Mouse (Mus musculus) WW6 (cell line): ENCODE data around the gene Fam53a.

ENCODE experiments used
- DNase-seq: peaks from one replicate; pipeline ENCODE4 v3.0.0-alpha.2; 2013; ENCODE audit warnings: low read depth, low spot score

Gene Fam53a

DNA sequence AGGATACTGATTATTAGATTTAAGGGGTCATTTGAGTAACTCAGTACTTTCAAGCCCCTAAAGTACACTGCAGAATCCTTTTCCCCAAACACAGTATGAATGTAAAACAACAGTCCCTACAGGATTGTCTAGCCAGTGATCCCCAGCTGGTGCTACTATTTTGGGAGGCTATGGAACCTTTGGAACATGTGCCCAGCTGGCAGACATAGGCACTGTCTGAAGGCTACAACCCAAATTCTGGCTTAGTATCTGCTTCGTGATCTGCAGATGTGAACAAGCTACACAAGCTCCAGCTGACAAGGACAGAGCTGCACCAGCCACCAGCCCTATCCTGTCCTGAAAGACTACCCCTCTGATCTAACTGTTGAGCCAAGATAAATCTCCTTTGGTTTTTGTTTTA is 3.1 kb upstream of the Fam53a start:
- no peak for DNase-seq

DNA sequence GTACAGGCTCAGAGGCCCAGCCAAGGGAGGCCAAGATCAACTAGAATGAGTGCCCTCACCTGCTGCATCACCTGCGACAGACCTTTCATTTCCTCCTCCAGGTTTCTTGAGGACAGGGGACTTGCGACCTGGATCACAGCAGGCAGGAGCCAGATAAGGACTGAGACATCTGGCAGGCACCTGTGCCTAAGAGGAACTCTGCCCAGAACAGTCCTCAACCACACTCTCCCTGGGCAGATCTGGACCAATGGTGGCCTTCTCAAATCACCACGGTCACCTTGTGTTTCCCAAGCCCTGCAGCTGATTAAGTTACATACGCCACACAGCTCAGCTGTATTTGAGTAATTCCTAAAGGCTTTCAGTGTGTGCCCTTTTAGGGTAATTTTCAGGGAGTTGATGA is 1.2 kb upstream of the Fam53a start:
- DNase-seq: no peak

DNA sequence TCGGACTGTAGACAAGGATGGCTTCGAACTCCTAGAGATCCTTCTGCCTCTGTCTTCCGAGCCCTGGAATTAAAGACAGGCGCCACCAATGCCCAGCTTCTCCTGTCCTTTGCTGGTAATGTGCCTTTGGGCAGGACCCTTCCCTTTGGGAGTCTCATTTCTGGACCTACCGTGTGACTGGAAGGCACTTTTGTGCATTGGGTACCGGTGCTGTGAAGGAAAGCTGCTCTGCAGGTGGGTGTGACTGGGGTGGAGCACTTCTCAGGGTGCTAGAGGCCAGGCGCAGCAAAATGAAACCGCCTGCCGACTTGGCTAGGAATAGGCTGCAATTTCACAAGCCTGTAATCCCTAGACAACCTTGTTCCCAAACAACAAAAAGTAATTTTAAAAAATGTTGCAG is 626 bp upstream of the Fam53a start:
- DNase-seq: peak; percentile 18

DNA sequence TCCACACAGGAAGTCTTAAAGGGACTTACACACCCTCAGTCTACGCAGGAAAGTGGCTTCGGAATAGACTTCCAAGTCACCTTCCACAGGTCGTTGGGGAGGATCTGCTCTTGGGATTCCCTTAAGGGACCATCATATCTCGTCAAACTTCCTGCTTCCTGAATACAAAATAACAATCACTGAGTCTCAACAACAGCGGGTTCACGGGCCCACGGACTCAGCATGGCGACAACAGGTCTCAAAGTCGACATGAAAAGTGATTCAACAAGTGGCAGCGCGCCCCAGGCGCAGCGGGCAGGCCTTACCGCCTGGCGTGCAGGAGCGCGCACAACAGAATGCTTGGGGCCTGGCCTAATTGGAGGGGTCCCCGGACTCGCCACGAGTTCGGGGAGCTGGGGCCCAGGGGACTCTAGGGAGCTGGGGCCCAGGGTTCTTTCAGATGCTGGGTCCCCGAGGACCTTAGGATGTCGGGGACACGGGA is 575 bp downstream of the Fam53a start:
- DNase-seq: peak; percentile 39

DNA sequence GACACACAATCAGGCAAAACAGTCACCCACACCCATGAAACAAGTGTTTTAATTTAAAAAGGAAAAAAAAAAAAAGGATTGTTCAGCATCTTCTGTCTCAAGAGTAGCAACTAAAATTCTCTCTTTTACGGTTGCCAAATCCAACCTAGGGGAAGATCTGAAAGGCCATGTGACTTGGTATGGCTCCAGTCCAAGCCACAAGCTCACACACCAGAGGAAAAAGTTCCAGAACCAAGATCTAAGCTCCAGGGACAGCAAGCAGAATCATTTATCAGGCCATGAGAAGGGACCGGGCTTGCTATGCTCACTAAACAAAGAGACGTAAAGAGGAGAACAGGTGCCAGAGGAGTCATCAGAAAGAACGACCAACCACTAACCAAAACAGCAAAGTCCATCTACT is 1.5 kb downstream of the Fam53a start:
- no peak for DNase-seq

DNA sequence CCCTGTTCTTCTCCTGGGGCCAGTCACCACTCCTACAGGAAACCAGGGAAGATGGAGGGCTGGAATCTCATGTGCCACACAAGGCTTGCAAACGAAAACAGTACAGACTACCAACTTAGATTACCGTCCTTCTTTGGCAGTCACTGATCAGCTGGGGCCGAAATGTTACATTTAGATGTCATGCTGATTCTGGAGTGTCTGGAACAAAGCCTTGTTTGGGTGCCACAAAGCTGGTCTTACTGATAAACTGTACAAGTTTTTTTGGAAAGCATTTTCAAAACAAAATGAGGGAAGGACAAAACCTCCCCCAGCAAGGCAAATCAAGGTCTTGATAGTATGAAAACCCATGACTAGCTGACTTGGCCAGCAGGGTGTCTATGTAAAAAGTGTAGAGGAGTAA is 5.7 kb downstream of the Fam53a start:
- no peak for DNase-seq

DNA sequence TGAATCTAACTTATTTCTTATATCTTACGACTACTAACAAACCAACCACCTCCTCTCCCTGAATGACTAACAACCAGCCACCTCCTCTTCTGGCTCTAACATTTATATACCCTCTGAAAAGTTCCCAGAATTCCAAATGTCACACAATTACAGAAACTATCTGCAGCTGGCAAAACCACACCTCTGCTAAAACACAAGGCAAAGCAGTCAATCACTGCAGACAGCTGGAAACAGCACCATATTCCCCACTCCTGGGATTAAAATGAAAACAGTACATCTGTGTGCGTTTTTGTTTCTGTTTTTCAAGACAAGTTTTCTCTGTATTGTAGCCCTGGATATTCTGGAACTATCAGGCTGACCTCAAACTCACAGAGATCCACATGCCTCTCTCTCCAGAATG is 6.8 kb downstream of the Fam53a start:
- no peak for DNase-seq

DNA sequence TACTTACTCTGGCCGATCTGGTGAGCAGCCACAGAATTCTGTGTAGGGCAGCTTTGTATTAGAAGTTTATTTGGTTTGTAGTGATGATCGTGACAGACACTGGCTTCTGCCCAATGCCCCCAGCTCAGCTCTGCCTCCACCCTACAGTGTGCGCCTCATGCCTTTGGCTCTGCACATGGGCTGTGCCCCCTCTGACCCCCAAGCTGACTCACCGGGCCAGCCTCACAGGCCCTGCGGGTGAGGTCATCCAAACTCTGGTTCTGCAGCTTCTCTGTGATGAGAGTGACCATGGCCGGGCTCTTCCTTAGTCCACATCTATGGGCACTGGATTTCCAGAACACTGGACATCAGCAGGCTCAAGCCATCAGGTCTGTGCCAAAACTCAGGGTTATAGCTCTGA is 15.0 kb downstream of the Fam53a start:
- no peak for DNase-seq

DNA sequence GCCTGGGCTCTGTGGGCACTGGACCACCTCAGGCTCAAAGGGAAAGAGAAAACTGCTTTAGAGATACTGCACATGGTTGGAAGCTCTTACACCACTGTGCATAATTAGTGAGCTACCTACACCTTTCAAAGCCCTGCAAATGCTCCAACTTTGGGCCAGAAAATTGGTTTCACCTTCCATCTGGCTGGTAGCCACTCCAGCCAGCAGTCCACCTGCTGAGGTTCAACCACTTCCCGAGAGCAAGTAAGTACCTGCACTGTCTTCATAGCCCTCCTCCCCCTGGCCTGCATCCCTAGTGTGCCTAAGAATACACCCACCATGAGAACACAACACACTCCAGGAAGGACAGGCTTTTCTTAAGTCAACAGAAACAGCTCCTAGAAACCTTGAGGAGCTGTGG is 17.6 kb downstream of the Fam53a start:
- no peak for DNase-seq

DNA sequence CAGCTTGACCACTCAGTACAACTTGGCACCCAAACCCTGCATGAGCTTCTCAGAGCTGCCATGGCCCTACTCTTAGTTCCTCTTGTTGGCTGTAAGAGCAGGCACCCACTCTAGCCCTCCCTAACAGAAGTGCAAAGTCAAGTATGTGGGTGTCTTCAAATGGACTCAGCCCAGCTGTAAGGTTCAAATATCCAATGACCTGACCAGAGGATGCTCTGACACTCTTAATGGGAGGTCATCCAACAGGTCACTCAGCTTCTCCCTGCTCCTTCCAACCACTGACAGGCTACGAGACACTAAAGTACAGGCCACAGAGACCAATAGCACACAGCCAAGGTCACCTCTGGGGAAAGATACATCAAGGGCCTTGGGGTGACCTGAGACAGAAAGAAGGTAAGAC is 20.2 kb downstream of the Fam53a start:
- no peak for DNase-seq

DNA sequence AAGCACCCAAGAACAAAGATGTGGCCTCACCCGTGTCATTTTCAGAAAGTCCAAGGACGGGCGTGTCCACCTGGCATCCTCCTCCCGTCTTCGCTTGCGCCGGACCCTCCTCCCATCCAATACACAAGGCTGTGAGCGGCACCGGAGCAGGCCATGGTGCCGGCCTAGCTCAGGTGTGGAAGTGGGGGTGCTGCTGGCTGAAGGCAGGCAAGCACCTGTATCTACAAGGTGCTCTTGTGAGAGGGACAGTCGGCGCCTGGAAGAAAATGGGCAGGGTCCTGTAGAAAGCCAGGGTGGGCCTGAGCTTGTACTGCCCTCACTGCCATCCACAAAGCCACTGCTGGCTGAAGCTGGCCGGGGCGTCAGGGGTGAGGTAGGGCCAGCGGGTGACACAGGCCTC is 22.0 kb downstream of the Fam53a start:
- DNase-seq: no peak

DNA sequence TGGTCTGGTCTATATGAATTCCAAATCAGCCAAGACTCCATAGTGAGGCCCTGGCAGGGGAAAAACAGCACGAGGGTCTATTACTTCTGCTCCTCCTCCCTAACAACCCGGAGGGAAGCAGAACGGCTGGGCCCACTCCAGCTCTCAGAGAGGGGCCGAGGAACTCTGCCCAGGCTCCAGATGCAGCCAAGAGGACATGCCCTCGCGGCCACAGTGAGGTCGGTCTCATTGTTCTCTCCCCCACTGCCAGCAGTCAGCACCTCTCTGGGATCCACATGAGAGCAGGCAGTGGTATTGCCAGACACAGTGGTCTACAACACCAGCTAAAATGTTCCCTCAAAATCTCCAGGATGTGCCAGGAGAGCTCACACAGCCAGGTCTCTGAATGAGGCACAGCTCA is 22.8 kb downstream of the Fam53a start:
- no peak for DNase-seq

DNA sequence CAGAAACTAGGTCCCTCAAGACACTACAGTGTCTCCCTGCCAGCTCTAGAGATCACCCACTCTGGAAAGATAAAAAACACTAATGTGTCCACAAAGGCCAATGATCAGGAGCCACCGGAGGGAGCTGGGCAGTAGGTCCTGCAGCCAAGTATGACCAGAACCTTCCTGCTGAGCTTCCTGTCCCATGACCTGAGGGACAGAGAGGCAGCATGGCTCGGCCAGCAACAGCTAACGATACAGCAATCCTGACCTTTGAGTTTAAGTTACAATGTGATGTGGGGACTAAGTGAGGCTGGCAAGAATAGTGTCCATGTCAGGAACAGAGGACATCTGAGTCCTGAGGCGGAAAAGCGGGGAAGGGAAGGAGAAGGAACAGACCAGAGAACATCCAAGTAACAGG is 24.1 kb downstream of the Fam53a start:
- DNase-seq: no peak

DNA sequence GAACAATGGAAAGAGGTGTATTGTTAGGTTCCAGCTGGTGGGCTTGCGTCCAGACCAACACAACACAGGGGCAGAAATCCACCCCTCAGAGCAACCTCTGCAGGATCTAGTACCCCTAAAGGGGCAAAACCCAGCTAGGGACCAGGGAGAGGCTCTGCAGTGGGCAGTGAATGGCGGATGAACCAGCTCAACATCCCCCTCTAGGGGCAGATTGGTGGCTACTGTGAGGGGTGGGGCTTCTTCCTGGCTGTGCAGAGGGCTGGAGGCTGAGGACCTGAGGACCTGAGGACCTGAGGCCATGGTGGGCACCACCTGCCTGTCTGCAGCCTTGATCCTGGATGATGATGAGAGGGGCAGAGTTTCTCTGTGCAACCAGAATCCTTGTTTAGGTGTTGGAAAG is 35.8 kb downstream of the Fam53a start:
- no peak for DNase-seq

DNA sequence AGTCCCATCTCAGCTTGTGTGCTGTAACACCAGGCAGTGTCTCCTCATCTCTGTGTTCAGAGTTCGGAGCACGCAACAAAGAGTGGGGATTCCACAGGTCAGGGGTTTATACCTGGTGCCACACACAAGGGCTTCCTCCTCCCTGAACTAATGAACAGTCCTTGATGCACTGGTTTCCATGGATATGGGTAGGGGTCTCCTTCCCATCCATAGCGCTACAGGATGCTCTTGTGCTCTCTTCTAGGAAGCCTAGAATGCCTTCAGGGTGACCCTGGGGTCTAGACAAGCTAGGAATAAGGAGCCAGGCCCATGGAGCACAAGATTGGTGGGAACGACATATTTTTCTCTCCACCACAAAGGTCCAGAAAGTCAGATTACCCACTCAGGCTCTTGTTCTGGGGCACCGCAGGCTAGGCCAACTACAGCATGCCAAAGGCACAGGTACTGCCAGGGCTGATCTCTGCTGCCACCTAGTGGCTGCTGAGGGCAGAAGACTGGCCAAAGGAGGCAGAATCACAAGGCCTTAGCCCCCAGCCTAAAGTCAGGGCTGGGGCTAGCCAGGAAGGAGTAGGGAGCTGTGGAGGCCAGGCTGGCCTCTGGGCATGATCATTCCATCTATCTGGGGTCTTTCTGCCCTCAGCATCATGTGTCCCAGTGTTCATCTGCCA is 40.1 kb downstream of the Fam53a start:
- DNase-seq: peak; percentile 42

DNA sequence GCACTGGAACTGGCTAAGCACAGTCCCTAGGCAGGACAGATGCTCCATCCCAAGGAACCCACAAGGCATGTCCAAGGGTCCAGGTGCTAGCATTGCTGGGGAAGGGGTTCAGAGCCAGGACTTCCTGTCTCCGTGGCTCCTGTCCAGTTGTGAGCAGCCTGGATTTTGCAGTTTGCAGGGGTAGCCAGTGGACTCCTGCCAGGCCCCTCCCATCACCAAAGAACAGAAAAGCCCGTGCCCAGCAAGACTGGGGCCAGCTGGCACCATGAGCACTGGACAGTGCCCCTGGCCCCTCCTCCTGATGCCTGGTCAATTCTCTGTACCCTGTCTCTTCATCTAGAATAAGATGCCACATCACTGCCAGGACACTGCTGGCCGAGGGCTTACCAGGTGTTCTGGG is 41.4 kb downstream of the Fam53a start:
- DNase-seq: no peak

DNA sequence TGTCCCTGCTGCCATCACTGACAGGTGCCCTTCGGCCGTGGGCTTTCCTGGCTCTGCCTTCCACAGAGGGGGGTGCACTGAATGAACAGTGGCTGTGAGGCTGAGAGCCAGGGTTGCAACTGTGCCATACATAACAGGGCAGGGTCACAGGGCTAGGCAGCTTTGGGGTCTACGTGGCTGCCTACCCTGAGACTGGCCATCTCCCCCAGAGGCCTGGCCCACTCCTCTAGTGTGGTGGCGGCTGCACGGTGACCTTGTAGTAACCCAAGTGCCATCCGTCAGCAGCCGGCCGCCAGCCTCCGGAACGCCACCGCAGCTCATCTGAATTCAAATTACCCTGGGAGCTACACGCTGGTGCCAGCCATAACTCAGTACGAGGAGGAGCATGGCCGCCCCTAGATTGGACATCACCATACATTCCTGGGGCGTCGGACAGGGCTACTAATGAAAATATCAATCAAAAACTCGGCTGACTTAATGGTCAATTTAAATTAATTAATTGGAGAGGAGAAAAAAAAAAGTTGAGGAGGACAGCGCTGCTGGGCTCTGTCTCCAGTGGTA is 41.9 kb downstream of the Fam53a start:
- no peak for DNase-seq

DNA sequence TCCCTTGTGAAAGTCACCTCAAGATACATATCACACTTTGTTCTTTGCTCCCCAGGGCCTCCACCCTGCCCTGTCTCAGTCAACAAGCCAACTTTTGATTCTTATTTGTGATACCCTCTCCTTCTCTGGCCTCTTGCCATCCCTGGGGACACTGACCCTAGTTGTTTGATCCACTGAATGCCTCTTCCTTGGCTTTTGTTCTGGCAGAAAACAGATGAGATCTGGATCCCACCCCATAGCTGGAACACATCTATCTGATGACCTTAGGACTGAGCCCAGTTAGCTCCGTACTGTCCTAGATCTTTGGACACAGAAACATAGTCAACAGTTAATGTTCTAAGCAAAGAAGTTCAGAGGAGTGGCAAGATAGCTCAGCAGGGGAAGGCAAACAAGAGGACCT is 49.1 kb downstream of the Fam53a start:
- DNase-seq: no peak

DNA sequence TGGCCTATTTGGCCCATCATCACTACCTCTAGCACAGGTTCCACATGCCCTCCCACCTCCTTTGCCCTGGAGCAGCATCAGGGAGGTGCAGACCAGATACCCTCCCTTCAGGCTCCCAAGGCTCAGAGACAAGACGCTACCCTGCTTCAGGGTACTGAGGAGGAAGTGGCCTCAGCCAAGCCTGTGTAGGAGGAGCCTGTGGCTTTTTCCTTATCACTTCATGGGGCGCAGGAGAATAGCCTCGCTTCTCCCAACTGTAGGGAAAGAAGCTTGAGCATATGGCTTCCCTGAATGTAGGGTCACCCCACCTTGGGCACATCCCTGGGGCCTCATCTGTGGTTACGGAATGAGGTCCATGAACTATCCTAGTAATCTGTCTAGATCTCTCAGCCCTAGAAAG is 55.2 kb downstream of the Fam53a start:
- DNase-seq: no peak

DNA sequence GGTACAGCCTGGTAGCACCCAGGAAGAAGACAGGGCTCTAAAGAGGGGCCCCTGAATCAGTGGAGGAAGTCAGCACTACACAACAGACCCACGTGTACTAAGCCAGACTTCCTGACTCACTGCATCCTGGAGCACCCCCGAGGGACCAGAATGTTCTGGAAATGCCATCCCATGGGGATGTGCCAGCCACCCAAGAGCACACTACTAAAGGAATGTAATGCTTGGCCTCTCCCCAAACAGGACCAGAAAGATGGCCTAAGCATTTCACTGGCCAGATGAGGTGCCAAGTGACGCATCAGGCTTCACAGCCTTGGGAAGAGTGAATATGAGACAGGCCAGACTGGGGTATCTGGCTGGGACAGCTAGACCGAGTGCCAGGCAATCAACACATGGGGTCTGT is 63.5 kb downstream of the Fam53a start:
- DNase-seq: no peak

DNA sequence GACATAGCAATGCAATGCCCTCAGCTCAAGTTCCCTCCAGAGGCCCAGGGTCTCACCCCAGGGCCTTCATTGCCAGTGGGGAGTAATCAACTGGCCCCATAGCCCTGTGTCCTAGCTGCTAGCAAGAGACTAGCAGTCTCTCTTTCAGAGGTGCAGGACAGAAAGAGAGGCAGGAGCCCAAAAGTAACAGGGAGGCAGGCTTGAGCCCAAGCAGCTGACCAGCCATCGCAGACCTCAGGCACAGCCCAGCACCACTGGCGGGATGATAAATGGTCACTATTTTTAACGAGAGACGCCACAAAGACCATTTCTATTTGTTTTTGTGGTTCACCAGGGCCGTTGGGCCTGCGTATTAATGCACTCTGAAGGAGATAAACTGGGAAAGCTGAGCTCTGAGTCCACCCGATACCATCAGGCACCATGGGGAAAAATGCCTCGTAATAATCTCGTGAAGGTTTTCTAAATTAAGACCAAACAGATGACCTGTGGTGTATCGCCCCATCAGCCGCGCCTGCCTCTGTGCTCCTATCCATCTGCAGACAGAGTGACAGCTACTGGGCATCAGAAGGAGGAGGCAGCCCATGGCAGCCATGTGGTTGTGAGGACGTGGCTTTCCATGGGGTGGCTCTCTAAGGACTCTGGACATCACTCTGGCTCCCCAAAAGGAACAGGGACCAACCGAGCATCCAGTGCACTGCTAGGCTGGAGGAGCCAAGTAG is 73.0 kb downstream of the Fam53a start:
- DNase-seq: no peak
